Mouse (Mus musculus): ENCODE data around the gene Gm21969. TPM values are rescaled to one million over a fixed set of nuclear protein-coding genes. Genes with fewer than 3 reads are reported as not detected.

Gm21969 gene
- polyA plus RNA-seq, 1 experiment from 2014 or later = not detected

GRCm38 (mm10) chr4:139605216-139605615 lies 2.2 kb downstream of the Gm21969 start:
- WGBS = 90% methylated on average over 11 of the region's 11 CpGs
- H3K9ac ChIP-seq (ENCODE audit: low read length) = no peak overlapping the region
- no peaks in the 10 kb centered on the region for H3K9me3 ChIP-seq (ENCODE audit: control insufficient read depth, low read length)
- no peaks in the 10 kb centered on the region for H3K27me3 ChIP-seq (replicated peaks; ENCODE audit: control insufficient read depth, insufficient read depth, low read length)
- H3K4me3 ChIP-seq (ENCODE audit: low read depth, low read length) = no peak overlapping the region
- no peak for DNase-seq (ENCODE audit: low spot score)
- no peak for ATAC-seq (replicated peaks; ENCODE audit: low FRiP score, low TSS enrichment, low read depth)
- H3K4me1 ChIP-seq (replicated peaks; ENCODE audit: control insufficient read depth, insufficient read depth, low read length) = peaks cover 24% of the 10 kb centered on the region
- peaks cover 38% of the 10 kb centered on the region for H3K36me3 ChIP-seq (ENCODE audit: control insufficient read depth, insufficient read depth, low read length)
- H3K27ac ChIP-seq (ENCODE audit: low read depth) = no peak overlapping the region
- H3K4me2 ChIP-seq (ENCODE audit: low read length) = no peak overlapping the region

GRCm38 (mm10) chr4:139606732-139607131 lies 3.7 kb downstream of the Gm21969 start:
- H3K36me3 ChIP-seq (ENCODE audit: control insufficient read depth, insufficient read depth, low read length) = peaks cover 38% of the 10 kb centered on the region
- H3K4me1 ChIP-seq (replicated peaks; ENCODE audit: control insufficient read depth, insufficient read depth, low read length) = peaks cover 21% of the 10 kb centered on the region
- H3K9ac ChIP-seq (ENCODE audit: low read length) = no peak overlapping the region
- ATAC-seq (replicated peaks; ENCODE audit: low FRiP score, low TSS enrichment, low read depth) (no peak), DNase-seq (ENCODE audit: low spot score) (no peak)
- H3K9me3 ChIP-seq (ENCODE audit: control insufficient read depth, low read length) = no peaks in the 10 kb centered on the region
- H3K27ac ChIP-seq (ENCODE audit: low read depth) = no peak overlapping the region
- no peaks in the 10 kb centered on the region for H3K27me3 ChIP-seq (replicated peaks; ENCODE audit: control insufficient read depth, insufficient read depth, low read length)
- no peak overlapping the region for H3K4me2 ChIP-seq (ENCODE audit: low read length)
- H3K4me3 ChIP-seq (ENCODE audit: low read depth, low read length) = no peak overlapping the region
- 89% methylated on average over 5 of the region's 5 CpGs for WGBS

- H3K36me3 ChIP-seq (ENCODE audit: control insufficient read depth, insufficient read depth, low read length) = peaks cover 55% of the 10 kb centered on the region
- H3K9ac ChIP-seq (ENCODE audit: low read length) = no peak overlapping the region
- ATAC-seq (replicated peaks; ENCODE audit: low FRiP score, low TSS enrichment, low read depth) (no peak), DNase-seq (ENCODE audit: low spot score) (no peak)
- H3K27ac ChIP-seq (ENCODE audit: low read depth) = no peak overlapping the region
- H3K9me3 ChIP-seq (ENCODE audit: control insufficient read depth, low read length) = peaks cover 4% of the 10 kb centered on the region; the same call in 1 of the 2 replicates
- no peak overlapping the region for H3K4me3 ChIP-seq (ENCODE audit: low read depth, low read length)
- peaks cover 6% of the 10 kb centered on the region; the same call in 1 of the 2 replicates for H3K4me1 ChIP-seq (replicated peaks; ENCODE audit: control insufficient read depth, insufficient read depth, low read length)
- no peak overlapping the region for H3K4me2 ChIP-seq (ENCODE audit: low read length)
- H3K27me3 ChIP-seq (replicated peaks; ENCODE audit: control insufficient read depth, insufficient read depth, low read length) = no peaks in the 10 kb centered on the region
- WGBS = 65% methylated on average over 4 of the region's 4 CpGs
These were observed 6.0 kb downstream of the Gm21969 start for GRCm38 (mm10) chr4:139608975-139609374.

- Histone ChIP-seq H3K27me3 (replicated peaks; ENCODE audit: control insufficient read depth, insufficient read depth, low read length) (no peaks in the 10 kb centered on the region), H3K4me3 (ENCODE audit: low read depth, low read length) (no peak overlapping the region), H3K4me1 (replicated peaks; ENCODE audit: control insufficient read depth, insufficient read depth, low read length) (peaks cover 6% of the 10 kb centered on the region; the same call in 1 of the 2 replicates), H3K27ac (ENCODE audit: low read depth) (peak overlapping the region; percentile 14; the same call in 1 of the 2 replicates), H3K4me2 (ENCODE audit: low read length) (no peak overlapping the region), H3K9me3 (ENCODE audit: control insufficient read depth, low read length) (peaks cover 5% of the 10 kb centered on the region; the same call in 1 of the 2 replicates), H3K9ac (ENCODE audit: low read length) (no peak overlapping the region), H3K36me3 (ENCODE audit: control insufficient read depth, insufficient read depth, low read length) (peaks cover 60% of the 10 kb centered on the region)
- DNase-seq (ENCODE audit: low spot score) (no peak), ATAC-seq (replicated peaks; ENCODE audit: low FRiP score, low TSS enrichment, low read depth) (no peak)
- WGBS = 72% methylated on average over 6 of the region's 6 CpGs
These were observed 8.0 kb downstream of the Gm21969 start for GRCm38 (mm10) chr4:139610954-139611353.

- Histone ChIP-seq H3K4me1 (replicated peaks; ENCODE audit: control insufficient read depth, insufficient read depth, low read length) (peaks cover 6% of the 10 kb centered on the region; the same call in 1 of the 2 replicates), H3K27me3 (replicated peaks; ENCODE audit: control insufficient read depth, insufficient read depth, low read length) (no peaks in the 10 kb centered on the region), H3K9me3 (ENCODE audit: control insufficient read depth, low read length) (peaks cover 5% of the 10 kb centered on the region; the same call in 1 of the 2 replicates), H3K4me3 (ENCODE audit: low read depth, low read length) (no peak overlapping the region), H3K36me3 (ENCODE audit: control insufficient read depth, insufficient read depth, low read length) (peaks cover 55% of the 10 kb centered on the region), H3K4me2 (ENCODE audit: low read length) (0 out of 2 replicates have a peak overlapping the region, but pooled peaks have one; percentile 22), H3K9ac (ENCODE audit: low read length) (no peak overlapping the region), H3K27ac (ENCODE audit: low read depth) (no peak overlapping the region)
- DNase-seq (ENCODE audit: low spot score) = peak; percentile 94
- 9% methylated on average over 10 of the region's 10 CpGs for WGBS
- ATAC-seq (replicated peaks; ENCODE audit: low FRiP score, low TSS enrichment, low read depth) = peak; percentile 61
These were observed 8.6 kb downstream of the Gm21969 start for GRCm38 (mm10) chr4:139611542-139611953.

- H3K4me3 ChIP-seq (ENCODE audit: low read depth, low read length) = no peak overlapping the region
- ATAC-seq (replicated peaks; ENCODE audit: low FRiP score, low TSS enrichment, low read depth) (no peak), DNase-seq (ENCODE audit: low spot score) (no peak)
- no peak overlapping the region for H3K9ac ChIP-seq (ENCODE audit: low read length)
- H3K9me3 ChIP-seq (ENCODE audit: control insufficient read depth, low read length) = peaks cover 5% of the 10 kb centered on the region; the same call in 1 of the 2 replicates
- H3K4me2 ChIP-seq (ENCODE audit: low read length) = no peak overlapping the region
- peaks cover 6% of the 10 kb centered on the region; the same call in 1 of the 2 replicates for H3K4me1 ChIP-seq (replicated peaks; ENCODE audit: control insufficient read depth, insufficient read depth, low read length)
- no peaks in the 10 kb centered on the region for H3K27me3 ChIP-seq (replicated peaks; ENCODE audit: control insufficient read depth, insufficient read depth, low read length)
- H3K27ac ChIP-seq (ENCODE audit: low read depth) = no peak overlapping the region
- H3K36me3 ChIP-seq (ENCODE audit: control insufficient read depth, insufficient read depth, low read length) = peaks cover 43% of the 10 kb centered on the region
- 93% methylated on average over 21 of the region's 21 CpGs for WGBS
These were observed 11.7 kb downstream of the Gm21969 start for GRCm38 (mm10) chr4:139614524-139615260.

- H3K9ac ChIP-seq (ENCODE audit: low read length) = peak overlapping the region; percentile 29; the same call in 1 of the 2 replicates
- peak; percentile 75 for ATAC-seq (replicated peaks; ENCODE audit: low FRiP score, low TSS enrichment, low read depth)
- DNase-seq (ENCODE audit: low spot score) = no peak
- peak overlapping the region; percentile 46 for H3K4me2 ChIP-seq (ENCODE audit: low read length)
- H3K9me3 ChIP-seq (ENCODE audit: control insufficient read depth, low read length) = peaks cover 5% of the 10 kb centered on the region; the same call in 1 of the 2 replicates
- H3K27me3 ChIP-seq (replicated peaks; ENCODE audit: control insufficient read depth, insufficient read depth, low read length) = no peaks in the 10 kb centered on the region
- peaks cover 38% of the 10 kb centered on the region for H3K36me3 ChIP-seq (ENCODE audit: control insufficient read depth, insufficient read depth, low read length)
- H3K4me1 ChIP-seq (replicated peaks; ENCODE audit: control insufficient read depth, insufficient read depth, low read length) = no peaks in the 10 kb centered on the region
- WGBS = 16% methylated on average over 23 of the region's 24 CpGs
- peak overlapping the region; percentile 52; the same call in 1 of the 2 replicates for H3K27ac ChIP-seq (ENCODE audit: low read depth)
- peak overlapping the region; percentile 33 for H3K4me3 ChIP-seq (ENCODE audit: low read depth, low read length)
These were observed 13.5 kb downstream of the Gm21969 start for GRCm38 (mm10) chr4:139616276-139617000.

GRCm38 (mm10) chr4:139617001-139617364 lies 14.0 kb downstream of the Gm21969 start:
- Histone ChIP-seq H3K4me2 (ENCODE audit: low read length) (peak overlapping the region; percentile 46), H3K4me3 (ENCODE audit: low read depth, low read length) (no peak overlapping the region), H3K9ac (ENCODE audit: low read length) (no peak overlapping the region), H3K9me3 (ENCODE audit: control insufficient read depth, low read length) (peaks cover 5% of the 10 kb centered on the region; the same call in 1 of the 2 replicates), H3K27ac (ENCODE audit: low read depth) (peak overlapping the region; percentile 52; the same call in 1 of the 2 replicates), H3K36me3 (ENCODE audit: control insufficient read depth, insufficient read depth, low read length) (peaks cover 38% of the 10 kb centered on the region), H3K4me1 (replicated peaks; ENCODE audit: control insufficient read depth, insufficient read depth, low read length) (peaks cover under 1% of the 10 kb centered on the region; the same call in 1 of the 2 replicates), H3K27me3 (replicated peaks; ENCODE audit: control insufficient read depth, insufficient read depth, low read length) (no peaks in the 10 kb centered on the region)
- no peak for ATAC-seq (replicated peaks; ENCODE audit: low FRiP score, low TSS enrichment, low read depth)
- 55% methylated on average over 3 of the region's 3 CpGs for WGBS
- DNase-seq (ENCODE audit: low spot score) = no peak
